In genomic region chr19:11601349-11601748, GRCm38 (mm10) we compare ENCODE assay signal across 27 mouse cellular contexts. TPM values are rescaled to one million over a fixed set of nuclear protein-coding genes. Genes with fewer than 3 reads are reported as not detected.
"Had no signal": no experiment of that assay in that cellular context is flagged by ENCODE, and none has a peak within 500 bp of the region (broad histone marks: within the 10 kb centered on the region; RNA-seq: fewer than 3 reads in every experiment).

No protein-coding gene starts in this region.

- H3K4me3 ChIP-seq: layer of hippocampus, adult 2 months; left cerebral cortex, adult 2 months; limb, embryonic 12.5 days; limb, embryonic 15.5 days; midbrain, embryonic 13.5 days; neural tube, embryonic 12.5 days; neural tube, embryonic 15.5 days had no signal

- H3K27me3 ChIP-seq: limb, embryonic 12.5 days; limb, embryonic 15.5 days; midbrain, embryonic 13.5 days; neural tube, embryonic 12.5 days; neural tube, embryonic 15.5 days had no signal

- ATAC-seq: midbrain, embryonic 13.5 days; midbrain, embryonic 16.5 days had no signal

- H3K36me3 ChIP-seq: limb, embryonic 12.5 days; limb, embryonic 15.5 days; midbrain, embryonic 13.5 days; neural tube, embryonic 12.5 days; neural tube, embryonic 15.5 days had no signal

- H3K4me2 ChIP-seq: limb, embryonic 12.5 days; limb, embryonic 15.5 days; liver, embryonic 11.5 days; lung, embryonic 14.5 days; midbrain, embryonic 13.5 days; neural tube, embryonic 12.5 days; neural tube, embryonic 15.5 days had no signal

- DNase-seq: kidney, adult 2 months; kidney, postnatal 25 days had no signal

RNA-seq across cellular contexts. Expression of gene Ms4a2, which starts 22.2 kb away (rescaled TPM):
- total RNA-seq: layer of hippocampus, postnatal 10 days; layer of hippocampus, postnatal 36 days; left cerebral cortex, adult 2 months; left cerebral cortex, postnatal 10 days had no signal
- polyA plus RNA-seq: large intestine, adult 2 months; limb, embryonic 12.5 days; midbrain, embryonic 13.5 days; midbrain, embryonic 16.5 days; small intestine, adult 2 months; testis, adult 2 months; thymus, adult 2 months had no signal

RNA-seq across cellular contexts. Expression of gene Ms4a3, which starts 39.3 kb away (rescaled TPM):
- total RNA-seq: layer of hippocampus, adult 2 months; layer of hippocampus, postnatal 10 days; layer of hippocampus, postnatal 36 days; left cerebral cortex, adult 2 months; left cerebral cortex, postnatal 10 days; left cerebral cortex, postnatal 4 days; monocyte, adult 5-6 weeks had no signal
- polyA plus RNA-seq: kidney, adult 2 months; kidney, embryonic 14.5 days; kidney, postnatal 0 days; large intestine, adult 2 months; limb, embryonic 12.5 days; lung, embryonic 14.5 days; lung, postnatal 0 days; midbrain, embryonic 13.5 days; midbrain, embryonic 16.5 days; neural tube, embryonic 12.5 days; small intestine, adult 2 months; testis, adult 2 months had no signal

RNA-seq across cellular contexts. Expression of gene Oosp2, which starts 59.0 kb away (rescaled TPM):
- total RNA-seq: layer of hippocampus, adult 2 months; layer of hippocampus, postnatal 10 days; layer of hippocampus, postnatal 36 days; left cerebral cortex, adult 2 months; left cerebral cortex, postnatal 10 days; left cerebral cortex, postnatal 4 days; monocyte, adult 5-6 weeks had no signal
- polyA plus RNA-seq: kidney, adult 2 months; kidney, embryonic 14.5 days; kidney, postnatal 0 days; large intestine, adult 2 months; limb, embryonic 12.5 days; limb, embryonic 15.5 days; liver, embryonic 11.5 days; lung, embryonic 14.5 days; lung, postnatal 0 days; macrophage; midbrain, embryonic 13.5 days; midbrain, embryonic 16.5 days; neural tube, embryonic 12.5 days; neural tube, embryonic 15.5 days; small intestine, adult 2 months; spleen, adult 2 months; stomach, embryonic 16.5 days; testis, adult 2 months; thymus, adult 2 months had no signal
